Comparison of ENCODE assay signal across 8 mouse cellular contexts in the genomic region with DNA sequence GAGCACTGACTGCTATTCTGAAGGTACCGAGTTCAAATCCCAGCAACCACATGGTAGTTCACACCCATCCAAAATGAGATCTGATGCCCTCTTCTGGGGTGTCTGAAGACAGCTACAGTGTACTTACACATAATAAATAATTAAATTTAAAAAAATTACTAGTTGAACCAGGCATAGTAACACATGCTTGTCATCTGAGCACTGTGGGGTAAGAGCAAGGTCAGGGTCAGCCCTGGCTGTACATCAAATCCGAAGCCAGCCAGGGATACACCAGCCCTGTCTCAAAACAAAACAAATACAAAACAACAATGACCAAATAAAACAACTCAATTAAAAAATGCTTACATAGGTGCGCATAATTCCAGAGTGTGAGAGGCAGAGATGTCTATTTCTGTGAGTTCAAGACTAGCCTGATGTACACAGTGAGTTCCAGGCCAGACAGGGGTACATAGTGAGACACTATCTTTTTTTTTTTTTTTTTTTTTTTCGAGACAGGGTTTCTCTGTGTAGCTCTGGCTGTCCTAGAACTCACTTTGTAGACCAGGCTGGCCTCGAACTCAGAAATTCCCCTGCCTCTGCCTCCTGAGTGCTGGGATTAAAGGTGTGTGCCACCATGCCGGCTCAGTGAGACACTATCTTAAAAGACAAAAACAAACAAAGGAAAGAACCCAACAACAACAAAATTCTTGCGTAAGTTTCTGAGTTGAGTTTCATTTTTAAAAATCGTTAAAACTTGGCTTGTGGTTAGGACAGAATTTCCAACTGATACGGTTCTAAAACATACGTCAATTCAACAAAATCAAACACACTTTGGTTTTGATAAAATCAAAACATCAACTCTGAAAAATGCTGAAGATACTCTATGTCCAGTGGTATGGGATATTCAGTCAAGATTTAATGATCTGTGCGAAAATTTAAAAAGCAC. TPM values are rescaled to one million over a fixed set of nuclear protein-coding genes. Genes with fewer than 3 reads are reported as not detected.
DNase-seq lines count a peak whose midpoint lies in the region; ATAC-seq and TF ChIP-seq lines count a peak whose summit lies in the region.
"Had no signal": no experiment of that assay in that cellular context is flagged by ENCODE, and none has a peak within 500 bp of the region (broad histone marks: within the 10 kb centered on the region; RNA-seq: fewer than 3 reads in every experiment).

No protein-coding gene starts in this region.

- peak overlapping the region; percentile 90; the same call in 1 of the 2 replicates for H3K4me2 ChIP-seq in embryonic facial prominence, embryonic 11.5 days (ENCODE audit: low read depth, low read length)
- H3K4me2 ChIP-seq in intestine, embryonic 15.5 days (replicated peaks), result peak overlapping the region; percentile 89
- peak overlapping the region; percentile 80 for H3K4me2 ChIP-seq in neural tube, embryonic 14.5 days (ENCODE audit: low read depth, low read length)

- WGBS in embryonic facial prominence, embryonic 11.5 days, result 88% methylated on average over 10 of the region's 11 CpGs
- WGBS in intestine, embryonic 15.5 days, result 81% methylated on average over 11 of the region's 11 CpGs
- 90% methylated on average over 11 of the region's 11 CpGs for WGBS in neural tube, embryonic 14.5 days

- H3K27me3 ChIP-seq in embryonic facial prominence, embryonic 11.5 days (ENCODE audit: control insufficient read depth, insufficient read depth, low read length), result no peaks in the 10 kb centered on the region
- H3K27me3 ChIP-seq in intestine, embryonic 15.5 days (replicated peaks), result no peaks in the 10 kb centered on the region
- H3K27me3 ChIP-seq in neural tube, embryonic 14.5 days (ENCODE audit: control insufficient read depth, insufficient read depth, low read length), result no peaks in the 10 kb centered on the region; the same call in 1 of the 2 replicates

- no peak; the same call in 1 of the 2 replicates for TF ChIP-seq CTCF in left cerebral cortex, adult 2 months (IDR thresholded peaks at IDR 0.05)

- peak overlapping the region; percentile 69 for H3K4me3 ChIP-seq in left cerebral cortex, adult 2 months
- peak overlapping the region; percentile 93 for H3K4me3 ChIP-seq in embryonic facial prominence, embryonic 11.5 days (ENCODE audit: low read depth, low read length)
- H3K4me3 ChIP-seq in intestine, embryonic 15.5 days (replicated peaks), result peak overlapping the region; percentile 85
- peak overlapping the region; percentile 95 for H3K4me3 ChIP-seq in neural tube, embryonic 14.5 days (ENCODE audit: low read depth, low read length)

- H3K27ac ChIP-seq in left cerebral cortex, adult 2 months, result peak overlapping the region; percentile 99; the same call in 1 of the 2 replicates
- no peak overlapping the region for H3K27ac ChIP-seq in embryonic facial prominence, embryonic 11.5 days (replicated peaks; ENCODE audit: low read depth, low read length)
- peak overlapping the region; percentile 99; the same call in 1 of the 2 replicates for H3K27ac ChIP-seq in intestine, embryonic 15.5 days
- H3K27ac ChIP-seq in neural tube, embryonic 14.5 days (ENCODE audit: low read depth, low read length), result peak overlapping the region; percentile 100

- no peaks in the 10 kb centered on the region; the same call in 1 of the 2 replicates for H3K36me3 ChIP-seq in embryonic facial prominence, embryonic 11.5 days (replicated peaks; ENCODE audit: control insufficient read depth, insufficient read depth, low read depth, low read length)
- H3K36me3 ChIP-seq in intestine, embryonic 15.5 days, result no peaks in the 10 kb centered on the region
- H3K36me3 ChIP-seq in neural tube, embryonic 14.5 days (ENCODE audit: control insufficient read depth, insufficient read depth, low read length), result no peaks in the 10 kb centered on the region

- no peaks in the 10 kb centered on the region for H3K9me3 ChIP-seq in embryonic facial prominence, embryonic 11.5 days (replicated peaks; ENCODE audit: control insufficient read depth, low read length)
- H3K9me3 ChIP-seq in intestine, embryonic 15.5 days, result no peaks in the 10 kb centered on the region
- no peaks in the 10 kb centered on the region for H3K9me3 ChIP-seq in neural tube, embryonic 14.5 days (ENCODE audit: control insufficient read depth, low read length)

- H3K4me1 ChIP-seq in embryonic facial prominence, embryonic 11.5 days (ENCODE audit: control insufficient read depth, insufficient read depth, low read length), result no peaks in the 10 kb centered on the region
- H3K4me1 ChIP-seq in intestine, embryonic 15.5 days (replicated peaks), result no peaks in the 10 kb centered on the region
- H3K4me1 ChIP-seq in neural tube, embryonic 14.5 days (ENCODE audit: control insufficient read depth, insufficient read depth, low read length), result peaks cover 5% of the 10 kb centered on the region

- H3K9ac ChIP-seq in embryonic facial prominence, embryonic 11.5 days (replicated peaks; ENCODE audit: low read length), result no peak overlapping the region
- H3K9ac ChIP-seq in intestine, embryonic 15.5 days, result no peak overlapping the region
- H3K9ac ChIP-seq in neural tube, embryonic 14.5 days (replicated peaks; ENCODE audit: low read depth, low read length), result peak overlapping the region; percentile 60

- intact Hi-C loops in left cerebral cortex, adult 2 months (cut with DNase I), result no loop called here
- intact Hi-C loops in left cerebral cortex, postnatal 14 days (cut with DNase I), result no loop called here

- no peak for ATAC-seq in embryonic facial prominence, embryonic 11.5 days (replicated peaks; ENCODE audit: insufficient number of reproducible peaks, low FRiP score, low TSS enrichment, low read depth)
- ATAC-seq in intestine, embryonic 15.5 days, result no peak
- no peak for ATAC-seq in neural tube, embryonic 14.5 days (ENCODE audit: low read depth)

- no peak for DNase-seq in left cerebral cortex, adult 2 months (ENCODE audit: extremely low spot score in 1 of 2, low spot score in 2 of 2)
- no peak for DNase-seq in left cerebral cortex, postnatal 14 days (ENCODE audit: low spot score in 2 of 2)
- DNase-seq in embryonic facial prominence, embryonic 11.5 days (ENCODE audit: low spot score), result no peak
- DNase-seq in right cerebral cortex, adult 2 months (ENCODE audit: low spot score in 2 of 2), result no peak
- no peak for DNase-seq in ovary, adult 18-20 months (ENCODE audit: low spot score)

RNA-seq across cellular contexts. Expression of a gene that starts 1.1 kb away (rescaled TPM):
- 10 to 100 TPM; 47.3 to 50.5 TPM for total RNA-seq in left cerebral cortex, adult 2 months (2021)
- total RNA-seq in left cerebral cortex, postnatal 14 days (2021), result 10 to 100 TPM; 48.8 to 53.1 TPM
- 14.6 and 16.2 TPM in 2 replicates for polyA plus RNA-seq in embryonic facial prominence, embryonic 11.5 days (2014; fragmentation: Nextera tagmentation; extraction: Ambion mirVana)
- polyA plus RNA-seq in intestine, embryonic 15.5 days (2015; fragmentation: Nextera tagmentation; extraction: Ambion mirVana), result 7.0 and 7.2 TPM in 2 replicates
- polyA plus RNA-seq in neural tube, embryonic 14.5 days (2014; fragmentation: Nextera tagmentation; extraction: Ambion mirVana), result 21.0 and 21.4 TPM in 2 replicates

RNA-seq across cellular contexts. Expression of a gene that starts 24.5 kb away (rescaled TPM):
- 10 to 100 TPM; 46.8 to 56.0 TPM for total RNA-seq in left cerebral cortex, adult 2 months (2021)
- 10 to 100 TPM; 45.4 to 47.0 TPM for total RNA-seq in left cerebral cortex, postnatal 14 days (2021)
- 65.3 and 71.2 TPM in 2 replicates for polyA plus RNA-seq in embryonic facial prominence, embryonic 11.5 days (2014; fragmentation: Nextera tagmentation; extraction: Ambion mirVana)
- 50.2 and 53.9 TPM in 2 replicates for polyA plus RNA-seq in intestine, embryonic 15.5 days (2015; fragmentation: Nextera tagmentation; extraction: Ambion mirVana)
- polyA plus RNA-seq in neural tube, embryonic 14.5 days (2014; fragmentation: Nextera tagmentation; extraction: Ambion mirVana), result 46.7 and 54.1 TPM in 2 replicates

RNA-seq across cellular contexts. Expression of a gene that starts 38.0 kb away (rescaled TPM):
- 10 to 100 TPM; 55.9 to 58.2 TPM for total RNA-seq in left cerebral cortex, adult 2 months (2021)
- total RNA-seq in left cerebral cortex, postnatal 14 days (2021), result 10 to 100 TPM; 62.2 to 62.5 TPM
- 110 and 112 TPM in 2 replicates for polyA plus RNA-seq in embryonic facial prominence, embryonic 11.5 days (2014; fragmentation: Nextera tagmentation; extraction: Ambion mirVana)
- polyA plus RNA-seq in intestine, embryonic 15.5 days (2015; fragmentation: Nextera tagmentation; extraction: Ambion mirVana), result 91.6 and 93.4 TPM in 2 replicates
- 79.1 and 93.0 TPM in 2 replicates for polyA plus RNA-seq in neural tube, embryonic 14.5 days (2014; fragmentation: Nextera tagmentation; extraction: Ambion mirVana)

RNA-seq across cellular contexts. Expression of a gene that starts 45.0 kb away (rescaled TPM):
- total RNA-seq in left cerebral cortex, adult 2 months (2021), result not detected
- not detected for total RNA-seq in left cerebral cortex, postnatal 14 days (2021)
- not detected in 2 replicates for polyA plus RNA-seq in embryonic facial prominence, embryonic 11.5 days (2014; fragmentation: Nextera tagmentation; extraction: Ambion mirVana)
- polyA plus RNA-seq in intestine, embryonic 15.5 days (2015; fragmentation: Nextera tagmentation; extraction: Ambion mirVana), result not detected in 2 replicates
- not detected in 2 replicates for polyA plus RNA-seq in neural tube, embryonic 14.5 days (2014; fragmentation: Nextera tagmentation; extraction: Ambion mirVana)
- total RNA-seq: common myeloid progenitor, adult 5-6 weeks had no signal

RNA-seq across cellular contexts. Expression of a gene that starts 53.0 kb away (rescaled TPM):
- 1 to 10 TPM; 4.1 to 5.4 TPM for total RNA-seq in left cerebral cortex, adult 2 months (2021)
- 1 to 10 TPM; 1.2 to 2.4 TPM for total RNA-seq in left cerebral cortex, postnatal 14 days (2021)
- 6.3 and 8.7 TPM in 2 replicates for polyA plus RNA-seq in embryonic facial prominence, embryonic 11.5 days (2014; fragmentation: Nextera tagmentation; extraction: Ambion mirVana)
- polyA plus RNA-seq in intestine, embryonic 15.5 days (2015; fragmentation: Nextera tagmentation; extraction: Ambion mirVana), result 36.8 and 38.0 TPM in 2 replicates
- polyA plus RNA-seq in neural tube, embryonic 14.5 days (2014; fragmentation: Nextera tagmentation; extraction: Ambion mirVana), result 1.3 and 6.6 TPM in 2 replicates
